Mouse (Mus musculus) hindbrain, embryonic 13.5 days (tissue): Measurements from ENCODE around the gene Gm17535. TPM values are rescaled to one million over a fixed set of nuclear protein-coding genes. Genes with fewer than 3 reads are reported as not detected.
"Not testable (repeated sequence)": the region's sequence is repeated elsewhere in the genome, so short reads cannot be mapped to it uniquely, and the experiment has no call there.

Source experiments
- ATAC-seq: fragments of 200-750 bp; cut with Nextera tagmentation; 2 replicates; pipeline ENCODE4 v1.8.0; 2017; ENCODE audit warnings: moderate TSS enrichment; ENCODE audit not compliant: low FRiP score
- H3K27ac ChIP-seq: fragments of 300-500 bp; sonication (generic); 2 replicates; pipeline ENCODE4 v1.5.1; 2015; ENCODE audit warnings: inconsistent platforms, mild to moderate bottlenecking, moderate library complexity
- H3K27me3 ChIP-seq: fragments of 300-500 bp; sonication (generic); 2 replicates; pipeline ENCODE4 v1.6.1; 2015; ENCODE audit warnings: mild to moderate bottlenecking, inconsistent platforms
- H3K36me3 ChIP-seq: fragments of 300-500 bp; sonication (generic); 2 replicates; pipeline ENCODE4 v1.6.1; 2015; ENCODE audit warnings: mild to moderate bottlenecking, inconsistent platforms
- H3K4me1 ChIP-seq: fragments of 300-500 bp; sonication (generic); replicated peaks from 2 replicates; pipeline ENCODE4 v1.6.1; 2015; ENCODE audit warnings: inconsistent platforms
- H3K4me2 ChIP-seq: fragments of 300-500 bp; sonication (generic); 2 replicates; pipeline ENCODE4 v1.6.1; 2015; ENCODE audit warnings: inconsistent platforms, mild to moderate bottlenecking, moderate library complexity
- H3K4me3 ChIP-seq: fragments of 300-500 bp; sonication (generic); 2 replicates; pipeline ENCODE4 v1.5.1; 2015; ENCODE audit warnings: mild to moderate bottlenecking, inconsistent platforms
- H3K9ac ChIP-seq: fragments of 300-500 bp; sonication (generic); 2 replicates; pipeline ENCODE4 v1.6.1; 2015; ENCODE audit warnings: mild to moderate bottlenecking, inconsistent platforms
- H3K9me3 ChIP-seq: fragments of 300-500 bp; sonication (generic); 2 replicates; pipeline ENCODE4 v1.6.1; 2016; ENCODE audit warnings: inconsistent platforms
- WGBS: fragments of 180-500 bp; shearing (Covaris S2); methylation state at CpG from one replicate; pipeline ENCODE4 v1.1.7; 2015; 5-methylcytosine and 5-hydroxymethylcytosine counted together
- polyA plus RNA-seq: library from polyadenylated mRNA; unstranded; fragments of >200 nt; fragmentation: Nextera tagmentation; extraction: Ambion mirVana; gene quantifications from 2 replicates; pipeline ENCODE4 v1.2.1, GENCODE M21; 2015

The Gm17535 gene
- polyA plus RNA-seq, 1 experiment from 2014 or later, result not detected

- H3K9ac ChIP-seq, ATAC-seq: not testable (repeated sequence)
Measured at GRCm38 (mm10) chr9:3015896-3016295, 18.5 kb upstream of the Gm17535 start.

DNA sequence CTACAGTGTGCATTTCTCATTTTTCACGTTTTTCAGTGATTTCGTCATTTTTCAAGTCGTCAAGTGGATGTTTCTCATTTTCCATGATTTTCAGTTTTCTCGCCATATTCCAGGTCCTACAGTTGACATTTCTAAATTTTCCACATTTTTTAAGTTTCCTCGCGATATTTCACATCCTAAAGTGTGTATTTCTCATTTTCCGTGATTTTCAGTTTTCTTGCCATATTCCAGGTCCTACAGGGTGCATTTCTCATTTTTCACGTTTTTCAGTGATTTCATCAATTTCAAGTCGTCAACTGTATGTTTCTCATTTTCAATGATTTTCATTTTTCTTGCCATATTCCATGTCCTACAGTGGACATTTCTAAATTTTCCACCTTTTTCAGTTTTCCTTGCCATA is 17.3 kb upstream of the Gm17535 start, which contains the start of gene Gm10719:
Gene Gm10719 (plus strand): TSS at position 301 of the 400 bp plus-strand sequence.
- not testable (repeated sequence) for H3K9ac ChIP-seq, ATAC-seq, H3K36me3 ChIP-seq, H3K4me1 ChIP-seq, H3K27me3 ChIP-seq, H3K4me2 ChIP-seq, H3K4me3 ChIP-seq, H3K9me3 ChIP-seq, H3K27ac ChIP-seq
- WGBS, result 63% methylated on average over 2 of the region's 9 CpGs

More at GRCm38 (mm10) chr9:3015896-3016295, 18.5 kb upstream of the Gm17535 start:
- not testable (repeated sequence) for H3K4me1 ChIP-seq, H3K9me3 ChIP-seq, H3K4me2 ChIP-seq, H3K36me3 ChIP-seq, H3K4me3 ChIP-seq, H3K27ac ChIP-seq, H3K27me3 ChIP-seq
- 74% methylated on average over 6 of the region's 6 CpGs for WGBS

DNA sequence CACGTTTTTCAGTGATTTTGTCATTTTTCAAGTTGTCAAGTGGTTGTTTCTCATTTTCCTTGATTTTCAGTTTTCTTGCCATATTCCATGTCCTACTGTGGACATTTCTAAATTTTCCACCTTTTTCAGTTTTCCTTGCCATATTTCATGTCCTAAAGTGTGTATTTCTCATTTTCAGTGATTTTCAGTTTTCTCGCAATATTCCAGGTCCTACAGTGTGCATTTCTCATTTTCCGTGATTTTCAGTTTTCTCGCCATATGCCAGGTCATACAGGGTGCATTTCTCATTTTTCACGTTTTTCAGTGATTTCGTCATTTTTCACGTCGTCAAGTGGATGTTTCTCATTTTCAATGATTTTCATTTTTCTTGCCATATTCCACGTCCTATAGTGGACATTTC is 15.5 kb upstream of the Gm17535 start:
- 65% methylated on average over 9 of the region's 9 CpGs for WGBS
- ATAC-seq, H3K36me3 ChIP-seq, H3K4me2 ChIP-seq, H3K4me3 ChIP-seq, H3K4me1 ChIP-seq, H3K27ac ChIP-seq, H3K27me3 ChIP-seq, H3K9ac ChIP-seq, H3K9me3 ChIP-seq: not testable (repeated sequence)

- H3K27me3 ChIP-seq, H3K4me2 ChIP-seq, H3K36me3 ChIP-seq, H3K9me3 ChIP-seq, H3K9ac ChIP-seq, H3K4me1 ChIP-seq, H3K27ac ChIP-seq, H3K4me3 ChIP-seq: not testable (repeated sequence)
- ATAC-seq, result peak; percentile 75
- 78% methylated on average over 17 of the region's 19 CpGs for WGBS
Measured at GRCm38 (mm10) chr9:3019835-3020727, 14.3 kb upstream of the Gm17535 start.

DNA sequence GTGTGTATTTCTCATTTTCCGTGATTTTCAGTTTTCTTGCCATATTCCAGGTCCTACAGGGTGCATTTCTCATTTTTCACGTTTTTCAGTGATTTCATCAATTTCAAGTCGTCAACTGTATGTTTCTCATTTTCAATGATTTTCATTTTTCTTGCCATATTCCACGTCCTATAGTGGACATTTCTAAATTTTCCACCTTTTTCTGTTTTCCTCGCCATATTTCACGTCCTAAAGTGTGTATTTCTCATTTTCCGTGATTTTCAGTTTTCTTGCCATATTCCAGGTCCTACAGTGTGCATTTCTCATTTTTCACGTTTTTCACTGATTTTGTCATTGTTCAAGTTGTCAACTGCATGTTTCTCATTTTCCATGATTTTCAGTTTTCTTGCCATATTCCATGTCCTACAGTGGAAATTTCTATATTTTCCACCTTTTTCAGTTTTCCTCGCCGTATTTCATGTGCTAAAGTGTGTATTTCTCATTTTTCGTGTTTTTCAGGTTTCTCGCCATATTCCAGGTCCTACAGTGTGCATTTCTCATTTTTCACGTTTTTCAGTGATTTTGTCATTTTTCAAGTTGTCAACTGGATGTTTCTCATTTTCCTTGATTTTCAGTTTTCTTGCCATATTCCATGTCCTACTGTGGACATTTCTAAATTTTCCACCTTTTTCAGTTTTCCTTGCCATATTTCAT is 11.9 kb upstream of the Gm17535 start:
- not testable (repeated sequence) for H3K9me3 ChIP-seq, H3K27ac ChIP-seq, H3K4me1 ChIP-seq, H3K4me3 ChIP-seq, ATAC-seq, H3K36me3 ChIP-seq, H3K4me2 ChIP-seq, H3K9ac ChIP-seq, H3K27me3 ChIP-seq
- WGBS, result 76% methylated on average over 11 of the region's 13 CpGs

- ATAC-seq, H3K4me2 ChIP-seq, H3K9me3 ChIP-seq, H3K36me3 ChIP-seq, H3K27ac ChIP-seq, H3K9ac ChIP-seq, H3K27me3 ChIP-seq, H3K4me1 ChIP-seq, H3K4me3 ChIP-seq: not testable (repeated sequence)
- 75% methylated on average over 12 of the region's 13 CpGs for WGBS
Measured at GRCm38 (mm10) chr9:3023312-3023984, 11.0 kb upstream of the Gm17535 start, which contains the start of gene Gm10718. Gene Gm10718, plus strand, starts transcription at chr9:3023547.

DNA sequence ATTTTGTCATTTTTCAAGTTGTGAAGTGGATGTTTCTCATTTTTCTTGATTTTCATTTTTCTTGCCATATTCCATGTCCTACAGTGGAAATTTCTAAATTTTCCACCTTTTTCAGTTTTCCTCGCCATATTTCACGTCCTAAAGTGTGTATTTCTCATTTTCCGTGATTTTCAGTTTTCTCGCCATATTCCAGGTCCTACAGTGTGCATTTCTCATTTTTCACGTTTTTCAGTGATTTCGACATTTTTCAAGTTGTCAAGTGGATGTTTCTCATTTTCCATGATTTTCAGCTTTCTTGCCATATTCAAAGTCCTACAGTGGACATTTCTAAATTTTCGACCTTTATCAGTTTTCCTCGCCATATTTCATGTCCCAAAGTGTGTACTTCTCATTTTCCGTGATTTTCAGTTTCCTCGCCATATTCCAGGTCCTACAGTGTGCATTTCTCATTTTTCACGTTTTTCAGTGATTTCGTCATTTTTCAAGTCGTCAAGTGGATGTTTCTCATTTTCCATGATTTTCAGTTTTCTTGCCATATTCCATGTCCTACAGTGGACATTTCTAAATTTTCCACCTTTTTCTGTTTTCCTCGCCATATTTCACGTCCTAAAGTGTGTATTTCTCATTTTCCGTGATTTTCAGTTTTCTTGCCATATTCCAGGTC is 10.3 kb upstream of the Gm17535 start:
- not testable (repeated sequence) for H3K36me3 ChIP-seq, H3K27me3 ChIP-seq, H3K4me3 ChIP-seq, H3K9me3 ChIP-seq, H3K4me2 ChIP-seq, H3K9ac ChIP-seq, H3K27ac ChIP-seq, H3K4me1 ChIP-seq, ATAC-seq
- 78% methylated on average over 16 of the region's 16 CpGs for WGBS

DNA sequence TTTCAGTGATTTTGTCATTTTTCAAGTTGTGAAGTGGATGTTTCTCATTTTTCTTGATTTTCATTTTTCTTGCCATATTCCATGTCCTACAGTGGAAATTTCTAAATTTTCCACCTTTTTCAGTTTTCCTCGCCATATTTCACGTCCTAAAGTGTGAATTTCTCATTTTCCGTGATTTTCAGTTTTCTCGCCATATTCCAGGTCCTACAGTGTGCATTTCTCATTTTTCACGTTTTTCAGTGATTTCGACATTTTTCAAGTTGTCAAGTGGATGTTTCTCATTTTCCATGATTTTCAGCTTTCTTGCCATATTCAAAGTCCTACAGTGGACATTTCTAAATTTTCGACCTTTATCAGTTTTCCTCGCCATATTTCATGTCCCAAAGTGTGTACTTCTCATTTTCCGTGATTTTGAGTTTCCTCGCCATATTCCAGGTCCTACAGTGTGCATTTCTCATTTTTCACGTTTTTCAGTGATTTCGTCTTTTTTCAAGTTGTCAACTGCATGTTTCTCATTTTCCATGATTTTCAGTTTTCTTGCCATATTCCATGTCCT is 9.4 kb upstream of the Gm17535 start, which contains the start of gene Gm10717:
Gene Gm10717 (plus strand): TSS at position 506 of the 556 bp plus-strand sequence.
- H3K4me1 ChIP-seq, ATAC-seq, H3K27ac ChIP-seq, H3K4me2 ChIP-seq, H3K36me3 ChIP-seq, H3K9me3 ChIP-seq, H3K4me3 ChIP-seq, H3K9ac ChIP-seq, H3K27me3 ChIP-seq: not testable (repeated sequence)
- WGBS, result 72% methylated on average over 12 of the region's 12 CpGs

DNA sequence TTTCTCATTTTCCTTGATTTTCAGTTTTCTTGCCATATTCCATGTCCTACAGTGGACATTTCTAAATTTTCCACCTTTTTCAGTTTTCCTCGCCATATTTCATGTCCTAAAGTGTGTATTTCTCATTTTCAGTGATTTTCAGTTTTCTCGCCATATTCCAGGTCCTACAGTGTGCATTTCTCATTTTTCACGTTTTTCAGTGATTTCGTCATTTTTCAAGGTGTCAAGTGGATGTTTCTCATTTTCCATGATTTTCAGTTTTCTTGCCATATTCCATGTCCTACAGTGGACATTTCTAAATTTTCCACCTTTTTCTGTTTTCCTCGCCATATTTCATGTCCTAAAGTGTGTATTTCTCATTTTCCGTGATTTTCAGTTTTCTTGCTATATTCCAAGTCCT is 8.7 kb upstream of the Gm17535 start:
- not testable (repeated sequence) for H3K27me3 ChIP-seq, H3K4me2 ChIP-seq, ATAC-seq, H3K9me3 ChIP-seq, H3K36me3 ChIP-seq, H3K9ac ChIP-seq, H3K27ac ChIP-seq, H3K4me3 ChIP-seq, H3K4me1 ChIP-seq
- WGBS, result 73% methylated on average over 5 of the region's 6 CpGs

GRCm38 (mm10) chr9:3026136-3026535 is 8.3 kb upstream of the Gm17535 start:
- not testable (repeated sequence) for H3K27ac ChIP-seq, H3K36me3 ChIP-seq, H3K4me2 ChIP-seq, H3K9me3 ChIP-seq, H3K4me3 ChIP-seq, ATAC-seq, H3K27me3 ChIP-seq, H3K9ac ChIP-seq, H3K4me1 ChIP-seq
- WGBS, result 80% methylated on average over 5 of the region's 5 CpGs

- not testable (repeated sequence) for H3K4me1 ChIP-seq, ATAC-seq, H3K27me3 ChIP-seq, H3K4me2 ChIP-seq, H3K27ac ChIP-seq, H3K9me3 ChIP-seq, H3K4me3 ChIP-seq, H3K9ac ChIP-seq, H3K36me3 ChIP-seq
- WGBS, result 68% methylated on average over 9 of the region's 9 CpGs
Measured at GRCm38 (mm10) chr9:3026741-3027140, 7.7 kb upstream of the Gm17535 start.

DNA sequence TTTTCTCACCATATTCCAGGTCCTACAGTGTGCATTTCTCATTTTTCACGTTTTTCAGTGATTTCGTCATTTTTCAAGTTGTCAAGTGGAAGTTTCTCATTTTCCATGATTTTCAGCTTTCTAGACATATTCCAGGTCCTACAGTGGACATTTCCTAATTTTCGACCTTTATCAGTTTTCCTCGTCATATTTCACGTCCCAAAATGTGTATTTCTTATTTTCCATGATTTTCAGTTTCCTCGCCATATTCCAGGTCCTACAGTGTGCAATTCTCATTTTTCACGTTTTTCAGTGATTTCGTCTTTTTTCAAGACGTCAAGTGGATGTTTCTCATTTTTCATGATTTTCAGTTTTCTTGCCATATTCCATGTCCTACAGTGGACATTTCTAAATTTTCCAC is 7.2 kb upstream of the Gm17535 start:
- not testable (repeated sequence) for H3K27me3 ChIP-seq, H3K9ac ChIP-seq, H3K9me3 ChIP-seq, ATAC-seq, H3K27ac ChIP-seq, H3K4me1 ChIP-seq, H3K36me3 ChIP-seq, H3K4me3 ChIP-seq, H3K4me2 ChIP-seq
- WGBS, result 73% methylated on average over 9 of the region's 9 CpGs
